Mouse (Mus musculus) forelimb bud, embryonic 11.5 days (tissue): ENCODE data around the gene Lmo1.

Experiments used
- DNase-seq: peaks from one replicate; pipeline ENCODE4 v3.0.0-alpha.2; 2012; ENCODE audit warnings: low read depth, low spot score

Lmo1 gene

GRCm38 (mm10) chr7:109174949-109175669 is at the start of gene Lmo1:
Gene Lmo1 (minus strand): TSS chr7:109175207.
- no peak for DNase-seq

- no peak for DNase-seq
Measured at GRCm38 (mm10) chr7:109221716-109222110, 46.7 kb upstream of the Lmo1 start.

DNA sequence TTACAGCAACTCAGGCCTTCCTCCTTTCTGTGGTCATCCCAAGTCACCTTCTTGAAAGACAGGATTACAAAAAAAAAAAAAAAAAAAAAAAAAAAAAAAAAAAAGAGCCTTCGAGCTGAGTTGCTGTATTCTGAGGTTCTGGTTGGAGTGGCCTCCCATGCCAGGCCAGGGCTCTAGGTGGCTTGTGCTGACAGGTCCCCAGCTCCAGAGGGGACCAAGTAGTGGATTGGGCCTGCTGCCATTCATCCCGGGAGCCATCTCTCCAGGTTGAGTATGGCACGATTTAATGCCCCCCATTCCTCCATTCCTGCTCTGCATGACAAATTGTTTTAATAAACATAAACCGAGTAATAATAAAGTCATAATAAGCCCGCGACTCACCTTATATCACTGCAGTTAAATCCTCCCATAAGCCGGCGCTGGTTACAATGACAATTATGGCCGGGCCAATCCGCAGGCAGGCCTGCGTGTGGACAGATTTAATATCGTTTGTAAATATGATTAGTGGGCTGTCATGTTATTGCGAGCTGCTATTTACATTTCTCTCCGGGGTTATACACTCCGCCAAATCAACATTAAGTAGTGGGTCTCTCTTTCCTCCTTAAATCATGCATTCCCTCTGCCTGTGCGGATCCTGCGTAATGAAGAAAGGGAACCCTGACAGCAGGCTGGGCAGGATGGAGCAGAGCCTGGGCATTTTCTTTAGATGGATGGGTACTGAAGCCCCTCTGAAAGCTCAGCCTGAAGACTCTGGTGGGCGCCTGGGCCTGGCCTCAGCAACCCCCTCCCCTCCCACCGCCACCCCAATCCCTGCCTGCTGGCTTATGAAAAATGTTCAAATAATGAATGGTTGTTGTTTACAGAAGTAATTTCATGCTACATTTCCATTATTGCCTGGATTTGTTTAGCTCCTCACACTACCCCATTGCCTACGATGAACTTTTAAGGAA is 46.0 kb upstream of the Lmo1 start:
- DNase-seq = no peak

- DNase-seq = no peak
Measured at GRCm38 (mm10) chr7:109220026-109220425, 45.0 kb upstream of the Lmo1 start.

GRCm38 (mm10) chr7:109218977-109219271 is 43.9 kb upstream of the Lmo1 start:
- DNase-seq = no peak

- DNase-seq = peak; percentile 81
Measured at GRCm38 (mm10) chr7:109218130-109218976, 43.3 kb upstream of the Lmo1 start.

- no peak for DNase-seq
Measured at GRCm38 (mm10) chr7:109209804-109210203, 34.8 kb upstream of the Lmo1 start.

DNA sequence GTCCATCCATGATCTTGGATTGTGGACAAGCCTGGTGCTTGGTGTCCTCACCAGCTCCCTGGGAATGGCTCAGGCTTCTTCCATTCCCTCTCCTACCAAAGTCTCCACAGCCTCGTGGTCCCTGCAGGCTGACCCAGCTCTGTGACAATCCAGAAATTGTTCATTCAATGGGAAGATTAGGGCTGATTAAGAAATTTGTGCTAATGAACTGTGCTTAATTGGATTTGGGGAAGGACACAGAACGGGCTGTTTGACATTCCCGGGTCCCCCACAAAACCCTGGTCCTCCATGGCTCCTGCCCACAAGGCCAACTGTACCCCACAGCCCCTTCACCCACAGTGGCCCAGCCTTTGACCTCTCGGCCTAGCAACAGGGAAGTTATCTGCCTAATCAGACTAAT is 32.8 kb upstream of the Lmo1 start:
- DNase-seq = no peak

- no peak for DNase-seq
Measured at GRCm38 (mm10) chr7:109206358-109206757, 31.4 kb upstream of the Lmo1 start.

DNA sequence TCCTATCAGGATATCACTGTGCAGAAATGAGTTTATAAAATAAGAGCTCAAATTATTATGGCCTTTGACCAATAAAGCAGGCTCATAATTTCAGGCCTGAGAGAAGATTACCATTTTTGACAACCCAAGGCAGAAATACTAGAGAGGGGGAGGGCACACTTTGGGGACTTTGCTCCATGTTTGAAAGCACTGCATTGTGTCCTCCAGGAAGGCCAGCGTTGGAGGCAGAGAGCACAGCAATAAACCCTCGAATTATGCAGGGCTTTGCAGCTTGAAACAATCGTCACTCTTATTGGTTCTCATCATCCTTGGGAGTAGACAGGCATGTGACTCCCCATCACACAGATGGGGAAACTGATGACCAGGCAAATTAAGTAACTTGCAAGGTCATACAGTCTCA is 28.1 kb upstream of the Lmo1 start:
- no peak for DNase-seq

DNA sequence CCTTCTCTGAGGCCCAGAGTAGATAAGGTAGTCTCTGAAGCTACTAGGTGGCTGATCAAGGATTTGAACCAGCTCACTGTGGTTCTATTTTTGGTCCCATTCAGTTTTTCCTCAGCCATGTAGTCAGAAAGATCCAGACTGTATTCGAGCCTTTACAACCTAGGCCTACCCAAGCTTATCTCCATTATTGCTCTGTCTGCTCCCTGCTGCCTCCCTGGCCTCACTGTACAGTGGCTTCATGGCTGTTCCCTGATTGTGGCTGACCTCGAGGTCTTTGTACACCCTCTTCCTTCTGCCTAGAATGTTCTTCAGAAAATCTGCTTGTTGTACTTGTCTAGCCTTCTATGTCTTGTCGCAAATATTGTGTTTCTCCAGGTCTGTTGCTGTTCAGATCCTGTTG is 25.6 kb upstream of the Lmo1 start:
- no peak for DNase-seq

- peak; percentile 42 for DNase-seq
Measured at GRCm38 (mm10) chr7:109197161-109197650, 22.2 kb upstream of the Lmo1 start.

GRCm38 (mm10) chr7:109196399-109197082 is 21.5 kb upstream of the Lmo1 start:
- DNase-seq = peak; percentile 63

- no peak for DNase-seq
Measured at GRCm38 (mm10) chr7:109195982-109196381, 21.0 kb upstream of the Lmo1 start.

DNA sequence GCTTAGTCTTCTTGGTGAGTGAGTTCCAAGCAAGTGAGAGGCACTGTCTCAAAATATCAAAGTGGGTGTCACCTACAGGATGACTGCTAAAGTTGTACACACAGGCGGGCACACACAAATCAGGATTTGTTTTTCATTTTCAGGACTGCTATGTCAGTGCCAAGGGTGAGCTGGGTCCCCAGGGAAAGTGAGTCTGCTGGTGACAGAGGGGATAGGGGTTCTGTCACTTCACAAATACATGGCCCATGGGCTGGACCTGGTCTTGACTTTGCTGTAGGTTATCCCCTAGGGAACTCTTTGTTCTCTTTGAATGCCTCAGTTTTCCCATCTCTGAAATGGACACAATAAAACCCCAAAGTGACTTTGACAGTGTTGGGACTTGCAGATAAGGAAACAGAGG is 19.8 kb upstream of the Lmo1 start:
- DNase-seq = no peak

GRCm38 (mm10) chr7:109187244-109188035 is 12.4 kb upstream of the Lmo1 start:
- DNase-seq = no peak

- no peak for DNase-seq
Measured at GRCm38 (mm10) chr7:109185975-109186374, 11.0 kb upstream of the Lmo1 start.

DNA sequence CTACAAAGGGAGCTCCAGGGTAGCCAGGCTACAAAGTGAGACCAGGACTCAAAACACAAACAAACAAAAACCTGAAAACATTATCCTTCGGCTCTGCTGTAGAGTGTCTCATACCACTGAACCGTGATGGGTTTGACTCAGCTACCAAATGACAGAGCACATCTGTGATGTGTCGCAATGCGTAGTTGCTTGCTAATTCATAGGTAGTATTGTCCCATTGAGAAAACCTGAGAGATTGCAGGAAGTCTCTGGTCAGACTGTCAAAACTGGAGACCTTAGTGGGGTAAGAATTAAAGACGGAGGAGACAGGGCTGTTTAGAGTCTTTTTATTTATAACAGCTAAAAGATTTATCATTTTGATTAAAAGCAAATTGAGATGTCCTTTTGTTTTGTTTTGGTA is 10.6 kb upstream of the Lmo1 start:
- DNase-seq = no peak

DNA sequence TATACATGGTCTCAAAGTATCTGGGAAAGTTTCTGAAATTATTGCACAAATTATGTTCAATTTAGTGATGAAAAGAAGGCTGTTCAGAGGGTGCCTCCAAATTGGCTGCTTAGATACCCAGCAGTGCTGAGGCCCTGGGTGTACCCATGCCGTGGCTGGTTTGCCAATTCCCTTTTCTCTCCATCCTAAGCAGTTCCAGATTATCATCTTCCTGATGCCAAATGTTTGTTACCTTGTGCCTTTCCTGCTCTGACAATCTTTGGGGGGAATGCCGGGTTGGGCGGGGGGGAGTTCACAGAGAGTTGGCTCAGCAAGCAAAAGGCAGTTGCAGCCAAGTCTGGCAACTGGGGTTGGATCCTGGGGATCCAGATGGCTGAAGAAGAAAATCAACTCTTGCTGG is 1.7 kb upstream of the Lmo1 start:
- no peak for DNase-seq
